Mouse (Mus musculus) right cerebral cortex, adult 18-20 months (tissue): ENCODE results near the gene Coq10a.
"Not testable (repeated sequence)": the region's sequence is repeated elsewhere in the genome, so short reads cannot be mapped to it uniquely, and the experiment has no call there.

Experiments
- DNase-seq: peaks from one replicate; pipeline ENCODE4 v3.0.0; 2022; ENCODE audit warnings: mixed read lengths

Coq10a gene

GRCm38 (mm10) chr10:128340257-128340656 is 28.5 kb downstream of the Coq10a start:
- DNase-seq = no peak

GRCm38 (mm10) chr10:128338948-128339347 is 29.8 kb downstream of the Coq10a start:
- DNase-seq = no peak

GRCm38 (mm10) chr10:128338415-128338814 is 30.4 kb downstream of the Coq10a start:
- DNase-seq = no peak

- DNase-seq = peak; percentile 96
These were observed 31.3 kb downstream of the Coq10a start, which contains the start of gene Cs for GRCm38 (mm10) chr10:128337306-128338181. Gene Cs, plus strand, starts transcription at chr10:128337734.

- no peak for DNase-seq
These were observed 32.2 kb downstream of the Coq10a start for GRCm38 (mm10) chr10:128336597-128336996.

GRCm38 (mm10) chr10:128336195-128336594 is 32.6 kb downstream of the Coq10a start:
- no peak for DNase-seq

- peak; percentile 65 for DNase-seq
These were observed 33.2 kb downstream of the Coq10a start for GRCm38 (mm10) chr10:128335582-128335981.

GRCm38 (mm10) chr10:128332358-128333249 is 36.2 kb downstream of the Coq10a start:
- DNase-seq = not testable (repeated sequence)

- no peak for DNase-seq
These were observed 41.2 kb downstream of the Coq10a start for GRCm38 (mm10) chr10:128327610-128328009.

GRCm38 (mm10) chr10:128326825-128327224 is 42.0 kb downstream of the Coq10a start:
- DNase-seq = peak; percentile 26

GRCm38 (mm10) chr10:128323516-128323915 is 45.3 kb downstream of the Coq10a start:
- DNase-seq = no peak

- DNase-seq = peak; percentile 82
These were observed 46.4 kb downstream of the Coq10a start, which contains the start of gene Cnpy2 for GRCm38 (mm10) chr10:128322141-128323108. Gene Cnpy2, plus strand, starts transcription at chr10:128322459.

GRCm38 (mm10) chr10:128321641-128322040 is 47.2 kb downstream of the Coq10a start:
- no peak for DNase-seq

GRCm38 (mm10) chr10:128315578-128315977 is 53.2 kb downstream of the Coq10a start:
- DNase-seq = no peak
